Mouse (Mus musculus) intestine, embryonic 15.5 days (tissue): Measurements from ENCODE around the gene Cd44. TPM values are rescaled to one million over a fixed set of nuclear protein-coding genes. Genes with fewer than 3 reads are reported as not detected.
A peak's percentile ranks its signal among the peaks of the same experiment; 100 is the strongest.

Source experiments
- ATAC-seq: fragments of 200-750 bp; cut with Nextera tagmentation; 2 replicates; pipeline ENCODE4 v1.8.0; 2017; ENCODE audit warnings: moderate TSS enrichment, moderate library complexity
- H3K27ac ChIP-seq: fragments of 300-500 bp; sonication (generic); 2 replicates; pipeline ENCODE4 v1.5.1; 2015; ENCODE audit warnings: mild to moderate bottlenecking, inconsistent platforms
- H3K27me3 ChIP-seq: fragments of 300-500 bp; sonication (generic); replicated peaks from 2 replicates; pipeline ENCODE4 v1.6.1; 2015; ENCODE audit warnings: inconsistent platforms
- H3K36me3 ChIP-seq: fragments of 300-500 bp; sonication (generic); 2 replicates; pipeline ENCODE4 v1.6.1; 2015; ENCODE audit warnings: inconsistent platforms
- H3K4me1 ChIP-seq: fragments of 300-500 bp; sonication (generic); replicated peaks from 2 replicates; pipeline ENCODE4 v1.6.1; 2015; ENCODE audit warnings: inconsistent platforms
- H3K4me2 ChIP-seq: fragments of 300-500 bp; sonication (generic); replicated peaks from 2 replicates; pipeline ENCODE4 v1.6.1; 2015; ENCODE audit warnings: mild to moderate bottlenecking, inconsistent platforms
- H3K4me3 ChIP-seq: fragments of 300-500 bp; sonication (generic); replicated peaks from 2 replicates; pipeline ENCODE4 v1.5.1; 2015; ENCODE audit warnings: inconsistent platforms
- H3K9ac ChIP-seq: fragments of 300-500 bp; sonication (generic); 2 replicates; pipeline ENCODE4 v1.6.1; 2015; ENCODE audit warnings: inconsistent platforms
- H3K9me3 ChIP-seq: fragments of 300-500 bp; sonication (generic); 2 replicates; pipeline ENCODE4 v1.6.1; 2016; ENCODE audit warnings: inconsistent platforms
- WGBS: fragments of 180-500 bp; shearing (Covaris S2); methylation state at CpG from one replicate; pipeline ENCODE4 v1.1.7; 2015; 5-methylcytosine and 5-hydroxymethylcytosine counted together
- polyA plus RNA-seq: library from polyadenylated mRNA; unstranded; fragments of >200 nt; fragmentation: Nextera tagmentation; extraction: Ambion mirVana; gene quantifications from 2 replicates; pipeline ENCODE4 v1.2.1, GENCODE M21; 2015

Gene Cd44
- polyA plus RNA-seq, 1 experiment from 2014 or later: 13.8 TPM

DNA sequence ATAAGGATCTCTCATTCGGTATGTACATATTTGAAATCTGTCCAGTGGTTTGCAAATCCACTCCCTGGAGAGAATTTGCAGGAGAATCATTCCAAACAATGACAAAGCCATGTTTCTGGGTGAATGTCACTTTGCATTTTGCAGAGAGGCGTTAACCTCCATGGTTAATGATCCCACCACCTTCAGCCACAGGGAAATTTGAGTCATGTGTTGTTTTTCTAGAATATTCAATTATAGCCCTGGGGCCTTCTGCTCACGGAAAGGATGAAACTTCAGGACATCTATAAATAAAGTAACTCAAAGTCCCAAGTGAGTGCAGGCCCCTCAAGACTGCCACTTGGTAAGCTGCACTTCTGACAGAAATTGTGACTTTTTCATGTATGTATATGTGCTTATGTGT is 33.4 kb upstream of the Cd44 start:
- 78% methylated on average over 3 of the region's 3 CpGs for WGBS
- no peak overlapping the region for H3K4me3 ChIP-seq
- H3K4me2 ChIP-seq: no peak overlapping the region

DNA sequence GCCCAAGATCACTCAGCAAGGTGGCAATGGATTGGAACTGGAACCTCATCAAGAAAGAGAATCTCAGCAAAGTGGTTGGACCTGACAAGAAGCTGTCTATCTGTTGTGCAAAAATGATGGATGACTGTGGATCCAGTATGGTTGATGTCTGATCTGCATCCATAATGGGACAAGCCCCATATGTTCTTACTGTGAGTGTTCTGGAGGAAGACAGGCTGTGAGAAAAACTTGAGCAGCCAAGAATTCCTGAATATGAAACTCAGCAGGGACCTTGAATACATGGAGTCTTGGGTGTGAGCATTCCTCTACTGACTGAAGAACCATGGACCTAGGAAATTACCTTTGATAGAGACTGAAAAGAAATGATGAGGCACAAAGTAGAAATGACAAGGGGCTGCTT is 32.3 kb upstream of the Cd44 start:
- H3K27ac ChIP-seq: no peak overlapping the region
- H3K4me1 ChIP-seq: peaks cover 3% of the 10 kb centered on the region; the same call in 1 of the 2 replicates
- no peaks in the 10 kb centered on the region for H3K9me3 ChIP-seq
- no peak for ATAC-seq
- no peaks in the 10 kb centered on the region for H3K27me3 ChIP-seq
- no peaks in the 10 kb centered on the region for H3K36me3 ChIP-seq
- no peak overlapping the region for H3K9ac ChIP-seq
- H3K4me3 ChIP-seq: no peak overlapping the region
- no peak overlapping the region for H3K4me2 ChIP-seq

More for the DNA sequence above, 33.4 kb upstream of the Cd44 start:
- Histone ChIP-seq H3K9me3 (no peaks in the 10 kb centered on the region), H3K27ac (no peak overlapping the region), H3K9ac (no peak overlapping the region), H3K4me1 (peaks cover 3% of the 10 kb centered on the region; the same call in 1 of the 2 replicates), H3K36me3 (no peaks in the 10 kb centered on the region), H3K27me3 (no peaks in the 10 kb centered on the region)
- ATAC-seq: no peak

DNA sequence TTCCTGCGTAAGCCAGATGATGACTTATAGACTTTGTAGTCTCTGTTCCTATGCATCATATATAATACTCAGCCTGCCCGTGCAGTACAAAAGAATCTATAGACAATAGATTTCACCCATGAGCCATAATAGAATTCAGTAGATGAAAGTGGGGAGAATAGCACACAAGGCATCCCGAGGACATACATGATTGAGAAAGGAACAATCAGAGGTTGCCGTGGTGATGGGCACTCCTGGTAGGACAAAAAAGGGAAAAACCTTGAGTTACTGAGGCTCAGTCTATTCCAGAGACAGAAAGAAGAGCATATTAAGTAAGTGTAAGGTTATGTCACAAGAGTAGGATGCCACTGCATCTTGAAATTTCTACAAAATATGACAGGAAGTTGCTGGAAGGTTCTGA is 31.7 kb upstream of the Cd44 start:
- Histone ChIP-seq H3K27me3 (no peaks in the 10 kb centered on the region), H3K27ac (no peak overlapping the region), H3K4me2 (no peak overlapping the region), H3K4me1 (peaks cover 3% of the 10 kb centered on the region; the same call in 1 of the 2 replicates), H3K9me3 (no peaks in the 10 kb centered on the region), H3K4me3 (no peak overlapping the region), H3K36me3 (no peaks in the 10 kb centered on the region), H3K9ac (no peak overlapping the region)
- ATAC-seq: no peak
- 72% methylated on average over 4 of the region's 4 CpGs for WGBS

DNA sequence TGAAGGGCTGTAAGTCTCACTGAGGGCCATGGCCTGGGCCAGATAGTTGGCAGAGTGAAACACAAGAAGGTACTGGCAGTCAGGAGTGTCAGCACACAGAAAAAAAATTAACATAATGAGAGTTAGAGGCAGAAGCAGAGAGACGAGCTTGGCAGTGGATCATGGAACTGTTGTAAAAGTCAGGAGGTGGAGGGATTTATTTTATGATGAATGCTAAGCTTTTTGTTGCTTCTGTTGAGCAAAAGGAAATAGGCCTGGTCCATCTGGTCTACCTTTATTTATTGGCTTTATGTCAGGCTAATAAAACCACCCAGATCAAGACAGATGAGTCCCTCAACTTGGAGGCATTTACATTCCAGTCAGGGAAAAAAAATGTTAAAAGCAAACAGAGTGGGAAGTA is 31.2 kb upstream of the Cd44 start:
- H3K4me2 ChIP-seq: no peak overlapping the region
- H3K27ac ChIP-seq: no peak overlapping the region
- no peaks in the 10 kb centered on the region for H3K27me3 ChIP-seq
- no peak overlapping the region for H3K9ac ChIP-seq
- H3K4me1 ChIP-seq: peaks cover 3% of the 10 kb centered on the region; the same call in 1 of the 2 replicates
- H3K36me3 ChIP-seq: no peaks in the 10 kb centered on the region
- H3K4me3 ChIP-seq: no peak overlapping the region
- ATAC-seq: no peak
- WGBS: 16% methylated on average over 1 of the region's 1 CpGs
- H3K9me3 ChIP-seq: no peaks in the 10 kb centered on the region

DNA sequence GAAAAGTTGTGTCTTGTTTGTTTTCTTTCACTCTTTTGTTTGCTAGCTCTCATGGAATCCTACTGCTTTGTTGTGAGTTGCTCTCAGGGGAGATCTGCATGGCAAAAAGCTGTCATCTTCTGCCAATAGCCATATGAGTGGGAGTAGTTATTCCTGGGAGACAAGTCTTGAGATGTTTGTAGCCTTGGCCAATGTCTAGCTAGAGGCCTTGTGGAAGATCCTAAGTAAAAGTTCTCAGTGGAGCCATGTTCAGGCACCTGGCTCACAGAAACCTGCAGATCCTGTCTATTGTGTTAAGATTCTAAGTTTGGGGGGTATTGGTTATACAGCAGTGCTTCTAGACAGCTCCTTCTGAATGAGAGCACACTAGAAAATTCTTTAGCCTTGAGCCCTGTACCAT is 26.7 kb upstream of the Cd44 start:
- H3K27ac ChIP-seq: no peak overlapping the region
- H3K9ac ChIP-seq: no peak overlapping the region
- no peaks in the 10 kb centered on the region for H3K9me3 ChIP-seq
- H3K27me3 ChIP-seq: no peaks in the 10 kb centered on the region
- no peaks in the 10 kb centered on the region for H3K4me1 ChIP-seq
- H3K4me2 ChIP-seq: no peak overlapping the region
- no peaks in the 10 kb centered on the region for H3K36me3 ChIP-seq
- ATAC-seq: no peak
- H3K4me3 ChIP-seq: no peak overlapping the region

DNA sequence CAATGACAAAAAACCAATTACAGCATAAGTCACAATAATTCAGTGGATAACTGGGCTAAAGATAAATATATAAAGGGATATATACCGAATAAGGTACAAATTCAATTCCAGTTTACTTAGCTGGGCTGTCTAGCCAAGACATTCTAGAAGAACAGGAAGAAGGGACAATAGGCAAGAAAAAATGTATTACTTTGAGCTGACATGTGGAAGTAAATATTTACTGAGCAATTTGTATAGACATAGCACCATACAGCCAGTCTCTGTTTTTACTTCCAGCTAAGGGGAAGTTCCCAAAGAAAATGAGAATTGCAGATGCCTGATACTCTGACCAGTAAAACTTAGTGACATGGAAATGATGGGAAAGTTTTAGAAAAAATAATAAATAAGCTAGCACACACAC is 23.0 kb upstream of the Cd44 start:
- Histone ChIP-seq H3K27ac (no peak overlapping the region), H3K4me1 (no peaks in the 10 kb centered on the region), H3K9me3 (no peaks in the 10 kb centered on the region), H3K36me3 (no peaks in the 10 kb centered on the region), H3K4me3 (no peak overlapping the region), H3K4me2 (no peak overlapping the region), H3K27me3 (no peaks in the 10 kb centered on the region), H3K9ac (no peak overlapping the region)
- no peak; the same call in 1 of the 2 replicates for ATAC-seq
- 54% methylated on average over 1 of the region's 1 CpGs for WGBS

DNA sequence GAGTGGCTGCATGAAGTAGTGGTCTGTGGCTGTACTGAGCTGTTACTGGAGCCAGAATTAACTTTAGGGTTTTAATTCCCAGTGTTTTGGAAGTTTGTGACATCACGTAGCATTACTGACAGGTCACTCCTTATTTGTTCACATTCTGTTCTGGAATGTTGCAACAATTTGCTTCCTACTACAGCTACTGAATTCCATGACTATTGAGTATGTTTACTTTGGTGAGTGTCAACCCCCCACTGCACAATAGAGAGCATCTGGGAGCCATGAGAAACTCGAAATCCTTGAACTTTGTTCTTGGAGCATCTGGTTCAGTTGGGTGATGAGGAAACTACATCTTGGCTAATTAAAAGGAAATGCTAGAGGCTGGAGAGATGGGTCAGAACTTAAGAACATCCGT is 22.2 kb upstream of the Cd44 start:
- Histone ChIP-seq H3K9ac (no peak overlapping the region), H3K27ac (no peak overlapping the region), H3K4me2 (no peak overlapping the region), H3K27me3 (no peaks in the 10 kb centered on the region), H3K9me3 (no peaks in the 10 kb centered on the region), H3K4me1 (no peaks in the 10 kb centered on the region), H3K36me3 (no peaks in the 10 kb centered on the region), H3K4me3 (no peak overlapping the region)
- ATAC-seq: no peak
- 65% methylated on average over 3 of the region's 3 CpGs for WGBS

DNA sequence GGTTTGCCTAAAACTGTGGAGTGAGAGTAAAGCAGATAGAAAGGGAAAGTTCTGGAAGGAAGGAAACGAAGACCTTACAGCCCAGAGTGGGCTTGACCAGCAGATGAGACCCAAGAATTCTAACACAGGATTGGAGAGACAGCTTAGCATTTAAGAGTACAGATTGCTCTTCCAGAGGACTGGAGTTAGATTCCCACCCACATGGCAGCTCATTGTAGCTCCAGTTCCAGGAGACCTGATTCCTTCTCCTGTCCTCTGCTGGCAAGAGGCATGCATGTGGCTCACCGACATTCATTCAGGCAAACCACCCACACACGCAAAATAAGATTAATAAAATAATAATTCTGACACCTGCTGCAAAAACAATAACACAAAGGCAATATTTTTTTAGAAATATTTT is 20.6 kb upstream of the Cd44 start:
- Histone ChIP-seq H3K9me3 (no peaks in the 10 kb centered on the region), H3K27ac (no peak overlapping the region), H3K4me2 (no peak overlapping the region), H3K36me3 (no peaks in the 10 kb centered on the region), H3K4me1 (no peaks in the 10 kb centered on the region), H3K9ac (no peak overlapping the region), H3K4me3 (no peak overlapping the region), H3K27me3 (no peaks in the 10 kb centered on the region)
- no peak for ATAC-seq
- WGBS: 84% methylated on average over 3 of the region's 3 CpGs

DNA sequence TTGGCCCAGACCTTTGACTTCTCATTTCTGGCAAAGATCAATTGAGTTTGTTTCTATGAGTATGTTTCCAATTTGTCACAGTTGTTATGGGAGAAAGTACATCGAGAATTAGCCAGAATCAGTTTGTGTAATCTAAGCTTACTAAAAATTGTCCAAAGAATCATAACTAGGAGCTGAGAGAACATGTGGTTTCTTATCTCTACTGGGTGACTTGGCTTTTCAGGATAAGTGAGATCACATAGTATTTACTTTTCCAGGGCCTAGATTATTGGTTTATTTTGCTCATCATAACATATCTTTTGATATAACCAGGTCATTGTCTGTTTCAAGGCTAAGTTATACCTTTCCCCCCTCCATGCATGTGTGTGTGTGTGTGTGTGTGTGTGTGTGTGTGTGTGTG is 16.8 kb upstream of the Cd44 start:
- WGBS: 80% methylated on average over 1 of the region's 1 CpGs
- H3K36me3 ChIP-seq: no peaks in the 10 kb centered on the region
- no peak for ATAC-seq

DNA sequence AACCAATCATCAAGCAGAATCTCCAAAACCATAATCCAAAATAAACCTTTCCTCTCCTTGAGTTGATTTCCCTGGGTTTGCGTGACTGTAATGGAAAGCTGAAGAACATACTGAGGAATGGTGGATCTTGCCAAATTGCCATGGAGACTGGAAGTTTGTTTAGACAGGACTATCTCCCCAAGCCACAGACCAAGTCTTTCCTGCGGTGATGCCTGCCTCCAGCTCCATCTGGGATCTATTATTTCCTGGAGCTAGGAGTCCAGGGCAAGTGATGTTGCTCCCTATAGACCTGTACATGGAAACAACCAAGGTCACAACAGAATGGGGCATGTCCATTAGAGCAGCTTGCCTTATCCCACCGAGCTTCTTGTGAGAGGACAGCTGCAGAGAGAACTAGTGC is 15.1 kb upstream of the Cd44 start:
- no peak for ATAC-seq
- Histone ChIP-seq H3K36me3 (no peaks in the 10 kb centered on the region), H3K27ac (no peak overlapping the region), H3K27me3 (no peaks in the 10 kb centered on the region), H3K4me3 (no peak overlapping the region), H3K9me3 (no peaks in the 10 kb centered on the region), H3K4me2 (no peak overlapping the region), H3K4me1 (0 out of 2 replicates have a peak, but pooled peaks cover 5% of the 10 kb centered on the region), H3K9ac (no peak overlapping the region)
- 46% methylated on average over 3 of the region's 3 CpGs for WGBS

More for the DNA sequence above, 16.8 kb upstream of the Cd44 start:
- Histone ChIP-seq H3K27me3 (no peaks in the 10 kb centered on the region), H3K4me3 (no peak overlapping the region), H3K27ac (no peak overlapping the region), H3K9ac (no peak overlapping the region), H3K4me2 (no peak overlapping the region), H3K4me1 (0 out of 2 replicates have a peak, but pooled peaks cover 5% of the 10 kb centered on the region), H3K9me3 (no peaks in the 10 kb centered on the region)

DNA sequence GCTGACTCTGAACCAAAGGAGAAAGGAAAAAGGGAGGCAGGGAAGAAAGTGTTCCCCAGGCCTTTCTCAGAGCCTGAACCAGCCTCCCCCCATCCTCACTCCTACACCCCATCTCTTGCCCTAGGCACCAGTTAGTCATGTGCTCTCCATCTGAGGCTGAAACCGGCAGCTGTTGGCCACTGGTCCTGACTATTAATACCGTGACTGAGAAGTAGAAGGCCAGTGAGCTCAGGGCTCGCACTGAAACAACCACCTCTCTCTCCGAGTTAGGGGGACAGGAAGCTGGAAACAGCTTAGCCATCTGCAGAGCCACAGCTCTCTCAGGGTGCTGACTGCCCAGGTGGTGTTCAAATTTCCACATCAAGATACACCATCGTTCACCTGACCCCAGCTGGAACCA is 13.2 kb upstream of the Cd44 start:
- Histone ChIP-seq H3K27ac (no peak overlapping the region), H3K9me3 (no peaks in the 10 kb centered on the region), H3K9ac (no peak overlapping the region), H3K4me2 (no peak overlapping the region), H3K27me3 (no peaks in the 10 kb centered on the region), H3K4me3 (no peak overlapping the region), H3K4me1 (0 out of 2 replicates have a peak, but pooled peaks cover 5% of the 10 kb centered on the region), H3K36me3 (no peaks in the 10 kb centered on the region)
- ATAC-seq: no peak
- WGBS: 70% methylated on average over 5 of the region's 5 CpGs

DNA sequence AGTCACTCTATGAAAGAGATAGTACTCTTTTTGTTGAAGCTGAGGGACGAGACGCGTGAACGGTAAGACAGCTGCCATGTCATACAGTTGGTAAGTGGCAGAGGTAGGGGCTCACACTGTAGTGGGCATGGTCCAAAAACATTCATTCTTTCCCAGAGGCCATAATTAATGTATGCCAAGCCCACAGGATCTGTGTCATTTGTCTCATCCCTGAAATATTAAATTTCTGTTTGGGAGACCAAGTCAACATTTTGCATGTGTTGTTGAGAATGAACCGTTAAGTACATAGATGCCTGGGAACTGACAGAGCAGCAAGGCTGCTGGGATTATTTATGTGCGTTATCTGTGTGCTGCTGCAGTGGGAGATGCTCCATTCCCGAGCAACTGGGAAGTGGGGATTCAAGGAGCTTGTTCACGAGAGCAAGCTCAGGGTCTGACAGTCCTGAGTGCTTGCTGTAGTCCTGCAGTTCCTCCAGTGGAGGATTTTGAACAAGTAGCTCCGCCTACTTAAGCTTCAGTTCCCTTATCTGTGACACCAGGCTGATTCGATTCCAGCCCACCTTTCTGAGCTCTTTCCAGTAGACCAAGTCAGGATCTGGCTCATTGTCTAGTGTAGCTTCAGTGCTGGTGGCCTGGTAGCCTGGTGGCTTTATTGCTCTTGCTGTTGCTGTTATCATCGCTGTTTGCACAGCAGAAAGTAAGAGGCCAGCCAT is 12.5 kb upstream of the Cd44 start:
- Histone ChIP-seq H3K4me1 (0 out of 2 replicates have a peak, but pooled peaks cover 5% of the 10 kb centered on the region), H3K4me3 (no peak overlapping the region), H3K9me3 (no peaks in the 10 kb centered on the region), H3K27me3 (no peaks in the 10 kb centered on the region), H3K27ac (no peak overlapping the region), H3K4me2 (no peak overlapping the region), H3K9ac (no peak overlapping the region), H3K36me3 (no peaks in the 10 kb centered on the region)
- ATAC-seq: 0 out of 2 replicates have a peak, but pooled peaks have one; percentile 8
- 61% methylated on average over 11 of the region's 11 CpGs for WGBS

DNA sequence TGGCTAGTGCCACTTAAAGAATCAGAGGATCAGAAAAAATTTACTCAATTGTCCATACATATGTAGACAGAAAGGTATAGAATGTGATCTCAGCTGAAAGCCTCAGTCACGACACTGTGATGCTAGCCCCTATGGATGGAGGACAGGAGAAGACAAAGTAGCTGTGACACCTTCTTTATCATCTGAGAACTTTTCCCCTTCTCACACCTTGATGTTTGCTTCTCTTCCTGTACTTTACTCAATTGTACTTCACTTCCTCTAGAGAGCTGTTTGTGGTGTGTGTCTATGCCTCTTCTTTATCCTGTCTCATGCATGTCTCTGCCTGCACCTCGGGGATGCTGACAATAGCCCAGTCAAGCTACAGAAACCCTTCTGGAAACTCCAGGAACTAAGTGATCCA is 11.5 kb upstream of the Cd44 start:
- Histone ChIP-seq H3K9ac (no peak overlapping the region), H3K36me3 (no peaks in the 10 kb centered on the region), H3K9me3 (no peaks in the 10 kb centered on the region), H3K4me1 (0 out of 2 replicates have a peak, but pooled peaks cover 5% of the 10 kb centered on the region), H3K27ac (no peak overlapping the region), H3K4me2 (no peak overlapping the region), H3K4me3 (no peak overlapping the region), H3K27me3 (no peaks in the 10 kb centered on the region)
- 64% methylated on average over 2 of the region's 2 CpGs for WGBS
- ATAC-seq: no peak
